Mouse (Mus musculus): ENCODE results near the gene Prm1.
"Not testable (repeated sequence)": the region's sequence is repeated elsewhere in the genome, so short reads cannot be mapped to it uniquely, and the experiment has no call there.

Gene Prm1

GRCm38 (mm10) chr16:10825840-10826239 is 20.2 kb upstream of the Prm1 start:
- DNase-seq (ENCODE audit: inconsistent age in 2 of 2, low spot score in 1 of 2): no peak

- DNase-seq (ENCODE audit: inconsistent age in 2 of 2, low spot score in 1 of 2): no peak
These were observed 18.9 kb upstream of the Prm1 start for GRCm38 (mm10) chr16:10824536-10824935.

GRCm38 (mm10) chr16:10821387-10821786 is 15.7 kb upstream of the Prm1 start:
- no peak for DNase-seq (ENCODE audit: inconsistent age in 2 of 2, low spot score in 1 of 2)

GRCm38 (mm10) chr16:10819966-10820365 is 14.3 kb upstream of the Prm1 start:
- no peak for DNase-seq (ENCODE audit: inconsistent age in 2 of 2, low spot score in 1 of 2)

GRCm38 (mm10) chr16:10818579-10819135 is 13.0 kb upstream of the Prm1 start:
- DNase-seq (ENCODE audit: inconsistent age in 2 of 2, low spot score in 1 of 2): no peak

- peak; percentile 41 to 77 for DNase-seq (ENCODE audit: inconsistent age in 2 of 2, low spot score in 1 of 2)
These were observed 9.2 kb upstream of the Prm1 start for GRCm38 (mm10) chr16:10814864-10815263.

GRCm38 (mm10) chr16:10813726-10814125 is 8.1 kb upstream of the Prm1 start:
- DNase-seq (ENCODE audit: inconsistent age in 2 of 2, low spot score in 1 of 2): no peak

- DNase-seq (ENCODE audit: inconsistent age in 2 of 2, low spot score in 1 of 2): no peak
These were observed 7.3 kb upstream of the Prm1 start, which contains the start of gene Gm11172 for GRCm38 (mm10) chr16:10812865-10813371. Gene Gm11172 (plus strand): TSS chr16:10812915.

- no peak for DNase-seq (ENCODE audit: inconsistent age in 2 of 2, low spot score in 1 of 2)
These were observed 4.7 kb upstream of the Prm1 start for GRCm38 (mm10) chr16:10810376-10810775.

GRCm38 (mm10) chr16:10802420-10802819 is 3.2 kb downstream of the Prm1 start:
- not testable (repeated sequence) for DNase-seq (ENCODE audit: inconsistent age in 2 of 2, low spot score in 1 of 2)

GRCm38 (mm10) chr16:10796034-10796433 is 9.6 kb downstream of the Prm1 start, which contains the start of gene Prm2:
Gene Prm2 (minus strand): TSS chr16:10796134.
- no peak for DNase-seq (ENCODE audit: inconsistent age in 2 of 2, low spot score in 1 of 2)

- DNase-seq (ENCODE audit: inconsistent age in 2 of 2, low spot score in 1 of 2): no peak
These were observed 14.9 kb downstream of the Prm1 start, which contains the start of gene Prm3 for GRCm38 (mm10) chr16:10790702-10791101. Gene Prm3 (minus strand): TSS chr16:10790914.

GRCm38 (mm10) chr16:10788866-10789265 is 16.8 kb downstream of the Prm1 start:
- DNase-seq (ENCODE audit: inconsistent age in 2 of 2, low spot score in 1 of 2): no peak

GRCm38 (mm10) chr16:10788271-10788670 is 17.4 kb downstream of the Prm1 start, which contains the start of gene Tnp2:
Gene Tnp2 (minus strand): TSS chr16:10788660.
- DNase-seq (ENCODE audit: inconsistent age in 2 of 2, low spot score in 1 of 2): no peak

- DNase-seq (ENCODE audit: inconsistent age in 2 of 2, low spot score in 1 of 2): no peak
These were observed 18.0 kb downstream of the Prm1 start for GRCm38 (mm10) chr16:10787548-10788058.

GRCm38 (mm10) chr16:10786782-10787547 is 18.7 kb downstream of the Prm1 start:
- peak in 1 of 2 experiments; percentile 52 for DNase-seq (ENCODE audit: inconsistent age in 2 of 2, low spot score in 1 of 2)

- peak; percentile 89 to 95 for DNase-seq (ENCODE audit: inconsistent age in 2 of 2, low spot score in 1 of 2)
These were observed 19.4 kb downstream of the Prm1 start for GRCm38 (mm10) chr16:10786288-10786687.

GRCm38 (mm10) chr16:10785371-10786231 is 20.0 kb downstream of the Prm1 start, which contains the start of gene Socs1:
Gene Socs1 (minus strand): TSS chr16:10785536.
- DNase-seq (ENCODE audit: inconsistent age in 2 of 2, low spot score in 1 of 2): peak; percentile 93 to 99

GRCm38 (mm10) chr16:10784793-10785370 is 20.8 kb downstream of the Prm1 start:
- DNase-seq (ENCODE audit: inconsistent age in 2 of 2, low spot score in 1 of 2): peak; percentile 93 to 98
